Mouse (Mus musculus): ENCODE results near the gene Camta1. TPM values are rescaled to one million over a fixed set of nuclear protein-coding genes. Genes with fewer than 3 reads are reported as not detected.

The Camta1 gene
- total RNA-seq, 2 experiments from 2014 or later: 91.0 to 104 TPM

- peak; percentile 39 for DNase-seq
Measured at GRCm38 (mm10) chr4:151860441-151861331, 990 bp downstream of the Camta1 start.

DNA sequence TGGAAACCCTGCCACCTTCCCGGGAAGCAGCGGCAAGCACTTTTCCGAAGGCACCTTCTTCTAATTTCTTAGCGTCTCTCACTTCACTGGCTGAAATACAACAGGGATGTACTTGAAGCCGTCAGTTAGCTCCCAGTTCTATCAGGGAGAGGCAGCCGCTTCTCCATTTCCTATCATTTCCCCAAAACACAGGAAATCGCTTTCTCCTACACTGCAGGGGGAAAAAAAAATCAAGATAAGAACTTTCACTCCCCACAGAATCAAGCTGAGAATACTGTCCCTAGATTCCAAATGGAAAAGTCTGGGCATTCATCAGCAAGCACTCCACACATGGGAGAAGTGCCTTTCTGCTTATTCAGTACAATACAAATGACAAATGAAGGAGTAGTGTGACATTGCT lies 2.4 kb downstream of the Camta1 start:
- no peak for DNase-seq

DNA sequence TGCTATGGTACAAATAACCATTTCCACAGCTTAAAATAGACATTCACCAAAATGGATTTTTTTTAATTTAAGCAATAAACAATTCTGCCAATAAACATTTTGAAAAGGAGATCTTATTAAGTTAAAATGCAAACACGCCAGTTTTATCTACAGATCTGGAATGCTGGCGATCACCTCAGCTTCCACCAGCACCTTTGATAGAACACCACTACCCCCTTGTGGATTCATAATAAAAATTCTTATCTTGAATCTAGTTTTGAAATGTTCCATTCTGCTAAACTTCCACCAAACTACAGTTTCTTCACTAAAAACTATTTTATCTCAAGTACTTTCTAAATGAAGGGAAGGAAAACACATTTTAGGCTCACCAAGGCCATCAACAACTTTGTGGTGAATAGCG lies 7.7 kb downstream of the Camta1 start:
- no peak for DNase-seq

DNA sequence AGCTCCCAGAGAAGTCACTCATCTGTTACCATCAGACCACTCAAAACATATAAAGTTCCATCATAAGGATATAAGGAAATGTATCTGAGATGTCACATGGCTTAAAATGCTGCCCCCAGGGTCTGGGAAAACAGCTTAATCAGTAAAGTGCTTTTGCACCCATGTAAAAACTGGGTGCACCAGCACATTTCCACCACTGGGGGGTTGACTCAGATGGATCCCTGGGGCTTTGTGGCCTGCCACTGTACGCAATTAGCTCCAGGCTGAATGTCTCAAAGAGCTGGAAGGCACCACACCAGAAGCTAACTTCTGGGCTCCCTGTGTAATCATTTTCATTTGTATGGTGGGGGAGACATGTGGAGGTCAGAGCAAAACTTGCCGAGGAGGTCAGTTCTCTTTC lies 10.5 kb downstream of the Camta1 start:
- DNase-seq: no peak

DNA sequence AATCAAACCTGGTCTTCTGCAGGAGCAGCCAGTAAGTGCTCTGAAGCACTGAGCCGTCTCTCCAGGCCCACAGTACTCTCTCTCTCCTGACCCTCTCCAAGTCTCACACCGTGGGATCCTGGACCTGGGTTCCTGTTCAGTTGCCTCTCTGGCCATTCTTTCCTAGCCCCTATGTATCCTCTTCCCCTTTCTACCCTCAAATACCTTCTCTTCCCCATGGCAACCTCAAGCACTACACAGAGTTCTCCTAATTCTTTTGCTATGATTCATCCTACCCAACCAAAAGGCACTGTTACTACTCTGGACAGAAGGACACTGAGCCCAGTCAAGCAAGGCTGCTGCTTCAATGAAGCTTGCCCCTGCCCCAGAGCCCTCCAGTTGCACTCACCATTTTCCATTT lies 19.1 kb downstream of the Camta1 start:
- DNase-seq: no peak

DNA sequence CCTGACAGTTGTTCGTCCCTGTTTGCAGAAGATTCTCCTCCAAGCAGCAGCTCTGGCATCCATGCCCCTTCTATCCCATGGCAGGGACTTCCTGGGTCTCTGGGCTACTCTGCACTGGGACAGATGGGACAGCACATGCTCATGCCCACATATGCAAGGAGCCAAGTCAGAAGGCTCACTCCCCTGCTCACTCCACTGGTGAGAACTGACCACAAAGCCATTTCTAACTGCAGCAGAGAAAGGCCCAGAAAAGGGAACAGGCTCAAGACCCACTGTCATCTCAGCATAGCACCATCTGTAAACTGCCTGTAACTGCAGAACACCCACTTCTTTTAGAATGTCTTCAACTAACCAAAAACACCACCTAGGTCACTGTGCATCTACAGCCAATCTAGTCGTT lies 23.2 kb downstream of the Camta1 start:
- no peak for DNase-seq

GRCm38 (mm10) chr4:151835860-151836259 lies 25.8 kb downstream of the Camta1 start:
- no peak for DNase-seq

DNA sequence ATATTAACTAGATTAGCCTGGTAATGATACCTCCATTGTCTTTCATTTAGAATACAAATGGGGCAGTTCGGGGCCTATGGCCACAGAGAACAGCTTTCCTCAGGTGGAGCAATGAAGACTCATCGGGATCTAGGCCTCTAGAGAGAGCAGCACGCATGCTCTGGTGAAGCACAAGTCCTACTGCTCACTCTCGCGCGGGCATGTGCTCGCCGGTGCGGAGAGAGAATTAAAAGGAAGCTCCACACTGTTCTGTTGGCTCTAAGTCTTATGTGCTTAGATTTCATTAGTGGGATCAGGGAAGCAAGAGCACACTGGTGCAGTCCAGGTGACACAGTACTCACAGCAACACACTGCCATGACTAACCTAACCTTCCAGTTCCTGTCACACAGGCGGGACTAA lies 27.1 kb downstream of the Camta1 start:
- no peak for DNase-seq

- DNase-seq: no peak
Measured at GRCm38 (mm10) chr4:151833940-151834449, 27.7 kb downstream of the Camta1 start.

- DNase-seq: no peak
Measured at GRCm38 (mm10) chr4:151827840-151828239, 33.8 kb downstream of the Camta1 start.

DNA sequence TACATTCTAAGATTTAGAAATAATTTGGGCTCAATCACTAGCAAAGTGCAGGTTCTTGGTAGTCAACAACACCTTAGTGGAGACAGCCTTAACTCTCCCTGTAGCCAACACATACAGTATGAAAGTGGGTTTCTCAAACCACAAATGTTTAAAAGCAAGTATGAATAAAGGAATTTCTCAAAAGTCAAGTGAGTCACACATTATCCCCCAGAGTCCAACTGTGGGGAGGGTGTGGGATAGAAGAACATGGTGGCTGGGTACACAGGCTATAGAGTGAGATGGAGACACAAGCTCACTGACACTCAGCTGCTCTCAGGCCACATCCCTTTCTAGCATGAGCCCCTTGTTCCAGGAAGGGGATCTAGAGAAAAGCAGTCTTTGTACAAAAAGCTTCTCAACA lies 34.3 kb downstream of the Camta1 start:
- no peak for DNase-seq

DNA sequence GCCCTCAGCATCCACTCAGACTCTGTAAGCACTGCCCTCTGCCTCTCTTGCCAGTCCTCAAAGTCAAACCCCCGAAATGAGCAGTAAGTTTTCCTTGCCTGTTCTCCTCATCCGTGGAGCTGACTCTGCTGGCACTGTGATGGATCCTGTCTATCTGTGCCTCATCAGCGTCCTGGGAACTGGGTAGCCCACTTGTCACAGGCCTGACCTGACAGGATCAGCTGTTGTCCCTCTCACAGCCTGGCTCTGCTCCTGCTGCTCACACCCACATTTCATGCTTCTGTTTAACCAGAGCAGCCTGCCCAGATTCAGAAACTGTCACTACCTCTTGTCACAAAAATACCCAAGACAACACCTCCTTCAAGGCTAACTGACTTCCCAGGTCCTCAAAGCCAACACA lies 37.7 kb downstream of the Camta1 start:
- DNase-seq: peak; percentile 37

DNA sequence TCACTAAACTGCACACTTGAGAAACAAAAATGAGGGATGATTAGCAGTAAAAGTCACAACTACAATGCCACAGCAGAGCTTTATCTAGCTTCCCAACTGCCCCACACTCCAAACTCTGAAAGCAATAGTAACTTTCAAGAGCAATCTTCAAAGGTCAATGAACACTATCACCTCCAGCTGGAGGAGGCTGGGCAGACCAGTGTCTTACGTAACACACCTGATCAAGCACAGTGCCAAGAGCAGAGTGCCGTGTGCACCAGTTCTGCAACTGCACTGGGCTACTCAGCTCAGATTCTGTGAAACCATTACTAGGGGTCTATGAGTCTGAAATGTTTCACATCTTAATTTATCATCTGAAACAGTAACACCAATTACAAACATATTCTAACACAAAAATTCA lies 38.7 kb downstream of the Camta1 start:
- no peak for DNase-seq

DNA sequence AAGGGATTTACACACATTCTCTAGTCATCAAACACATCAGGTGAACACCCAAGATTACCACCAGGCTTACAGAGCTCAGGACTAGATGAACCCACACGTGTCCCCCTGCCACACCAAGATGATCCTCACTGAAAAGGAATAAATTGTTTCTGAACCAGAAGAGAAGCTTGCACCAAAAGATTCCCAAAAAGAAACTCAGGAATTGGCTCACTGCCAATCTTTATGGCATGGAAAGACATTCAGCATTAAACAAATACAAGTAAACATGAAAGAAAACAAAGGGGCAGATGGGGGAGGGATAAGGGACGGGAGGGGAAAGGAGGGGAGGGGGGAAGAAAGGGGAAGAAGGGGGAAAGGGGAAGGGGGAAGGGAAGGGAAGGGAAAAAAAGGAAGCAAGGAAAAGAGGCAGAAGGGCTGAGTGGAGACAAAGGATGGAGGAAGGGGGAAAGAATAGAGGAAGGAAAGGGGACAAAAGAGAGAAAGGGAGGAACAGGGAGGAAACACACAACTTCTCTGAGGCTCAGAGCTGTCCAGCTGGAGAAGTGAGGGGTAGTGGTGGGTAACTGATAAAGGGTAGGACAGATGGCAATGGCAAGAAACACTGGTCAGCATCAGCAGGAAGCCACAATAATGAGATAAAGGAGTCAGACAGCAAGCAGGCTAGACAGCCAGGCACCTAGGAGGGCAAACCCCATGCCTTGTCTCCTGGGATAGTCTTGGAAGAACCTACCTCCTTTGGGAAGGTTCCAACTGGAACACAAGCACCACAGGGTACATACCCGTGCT lies 43.5 kb downstream of the Camta1 start:
- no peak for DNase-seq

DNA sequence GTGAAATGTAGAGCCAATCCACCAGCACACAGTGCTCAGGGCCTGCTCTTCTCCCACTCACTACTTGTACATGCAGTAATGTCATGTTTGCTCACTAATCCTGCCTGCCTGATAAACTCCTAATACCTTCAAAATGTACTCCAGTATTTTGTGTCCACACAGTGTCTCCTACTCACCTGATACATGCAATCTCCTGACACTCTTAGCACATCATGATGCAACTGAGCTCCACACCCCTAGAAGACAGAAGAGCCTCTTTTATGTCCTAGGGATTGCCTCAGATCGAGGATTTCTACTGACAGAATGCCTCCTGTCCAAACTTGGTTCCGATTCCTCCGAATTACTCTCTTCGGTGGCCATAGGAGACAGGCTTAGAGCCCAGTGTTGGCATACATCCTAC lies 48.0 kb downstream of the Camta1 start:
- DNase-seq: no peak

DNA sequence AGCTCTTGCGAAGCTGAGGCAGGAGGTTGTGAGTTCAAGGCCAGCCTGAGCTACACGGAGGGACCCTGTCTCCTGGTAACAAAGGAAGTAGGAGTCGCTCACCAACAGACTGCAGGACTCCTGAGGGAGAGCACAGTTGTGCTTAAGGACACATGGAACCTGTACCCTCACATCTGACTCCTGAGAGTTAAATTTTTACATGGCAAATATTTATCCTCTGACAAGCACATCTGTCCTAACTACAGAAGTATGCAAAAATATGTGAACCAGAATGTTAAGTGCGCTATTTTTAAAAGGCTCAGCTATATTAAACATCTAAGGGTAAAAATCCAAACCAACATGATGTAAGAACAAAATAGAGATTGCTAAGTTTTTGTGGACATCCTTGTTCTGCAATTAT lies 56.0 kb downstream of the Camta1 start:
- DNase-seq: no peak

- no peak for DNase-seq
Measured at GRCm38 (mm10) chr4:151805046-151805445, 56.6 kb downstream of the Camta1 start.

GRCm38 (mm10) chr4:151804208-151804607 lies 57.5 kb downstream of the Camta1 start:
- no peak for DNase-seq

DNA sequence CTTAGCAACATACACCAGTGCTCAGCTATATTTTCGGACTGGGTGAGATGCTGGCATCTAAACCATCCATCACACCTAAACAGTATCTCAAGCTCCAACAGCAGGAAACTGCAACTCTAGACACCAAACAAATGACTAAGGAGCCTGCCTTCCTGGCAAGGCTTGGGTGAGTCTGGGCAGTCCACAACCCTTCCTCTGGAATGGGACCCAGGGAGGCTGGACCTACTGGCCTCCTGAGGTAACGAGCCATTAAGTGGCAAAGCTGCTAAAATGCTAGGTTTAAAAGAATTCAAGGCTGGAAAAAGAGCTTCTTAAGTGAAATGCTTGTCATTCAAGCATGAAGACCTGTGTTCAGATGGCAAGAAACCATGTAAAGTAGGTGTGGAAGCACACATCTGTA lies 63.0 kb downstream of the Camta1 start:
- DNase-seq: no peak

GRCm38 (mm10) chr4:151793694-151794093 lies 68.0 kb downstream of the Camta1 start:
- no peak for DNase-seq

- DNase-seq: no peak
Measured at GRCm38 (mm10) chr4:151786946-151787705, 74.5 kb downstream of the Camta1 start.

- DNase-seq: no peak
Measured at GRCm38 (mm10) chr4:151780511-151780910, 81.2 kb downstream of the Camta1 start.

All from gastrocnemius, postnatal 25 days (tissue).